Mouse (Mus musculus) liver, adult 2 months (tissue): ENCODE results near the gene Spaca4. TPM values are rescaled to one million over a fixed set of nuclear protein-coding genes. Genes with fewer than 3 reads are reported as not detected.

Source experiments
- DNase-seq: peaks from one replicate; pipeline ENCODE4 v3.0.0-alpha.2; 2011; ENCODE audit warnings: low read depth, low spot score; ENCODE audit errors: extremely low read depth
- H3K27ac ChIP-seq: fragments of 200-500 bp; replicated peaks from 2 replicates; pipeline ENCODE4 v1.5.1; 2012; ENCODE audit warnings: low read depth, mild to moderate bottlenecking, control low read depth, inconsistent platforms, low read length; ENCODE audit not compliant: insufficient read depth
- H3K27me3 ChIP-seq: fragments of 200-500 bp; 2 replicates; pipeline ENCODE4 v1.6.1; 2012; ENCODE audit warnings: mild to moderate bottlenecking, moderate library complexity, low read length, inconsistent platforms; ENCODE audit not compliant: control insufficient read depth, insufficient read depth
- H3K36me3 ChIP-seq: fragments of 200-500 bp; 2 replicates; pipeline ENCODE4 v1.6.1; 2012; ENCODE audit warnings: low read length, inconsistent platforms; ENCODE audit not compliant: control insufficient read depth, insufficient read depth
- H3K4me1 ChIP-seq: fragments of 200-500 bp; 2 replicates; pipeline ENCODE4 v1.6.1; 2011; ENCODE audit warnings: low read length; ENCODE audit not compliant: control insufficient read depth, insufficient read depth
- H3K4me3 ChIP-seq: fragments of 200-500 bp; 2 replicates; pipeline ENCODE4 v1.5.1; 2011; ENCODE audit warnings: low read depth, mild to moderate bottlenecking, control low read depth, low read length, moderate library complexity; ENCODE audit not compliant: insufficient read depth
- H3K79me2 ChIP-seq: fragments of 200-500 bp; 2 replicates; pipeline ENCODE4 v1.6.1; 2012; ENCODE audit warnings: inconsistent platforms, mild to moderate bottlenecking, low read length, moderate library complexity; ENCODE audit not compliant: control insufficient read depth, insufficient read depth
- H3K9ac ChIP-seq: fragments of 200-500 bp; 2 replicates; pipeline ENCODE4 v1.6.1; 2012; ENCODE audit warnings: low read depth, mild to moderate bottlenecking, control low read depth, inconsistent platforms, low read length
- CTCF ChIP-seq: fragments of 200-500 bp; IDR thresholded peaks from 2 replicates; pipeline ENCODE4 v1.5.1; 2011; ENCODE audit warnings: low read depth, low read length, control low read depth
- POLR2A ChIP-seq: fragments of 200-500 bp; IDR thresholded peaks from 2 replicates; pipeline ENCODE4 v1.6.1; 2011; ENCODE audit warnings: low read length, control low read depth; ENCODE audit not compliant: insufficient read depth; ENCODE audit errors: extremely low read depth
- WGBS: fragments of 180-500 bp; shearing (Covaris S2); methylation state at CpG from one replicate; pipeline ENCODE4 v1.1.7; 2018; 5-methylcytosine and 5-hydroxymethylcytosine counted together
- polyA plus RNA-seq: library from polyadenylated mRNA; depleted of rRNA; stranded (reverse); fragments of >200 nt; gene quantifications from 2 replicates; pipeline ENCODE4 v1.2.3, GENCODE M21; 2012
- total RNA-seq: library from RNA; depleted of rRNA; stranded (reverse); fragments of >200 nt; gene quantifications from 2 replicates; pipeline ENCODE4 v1.2.3, GENCODE M21; 2014

Gene Spaca4
- total and polyA plus RNA-seq, 2 experiments, result not detected

- Histone ChIP-seq H3K27ac (peak overlapping the region; percentile 98), H3K4me3 (peak overlapping the region; percentile 93), H3K27me3 (no peaks in the 10 kb centered on the region), H3K79me2 (peaks cover 5% of the 10 kb centered on the region; the same call in 1 of the 2 replicates), H3K36me3 (peaks cover 5% of the 10 kb centered on the region; the same call in 1 of the 2 replicates), H3K4me1 (peaks cover 37% of the 10 kb centered on the region), H3K9ac (peak overlapping the region; percentile 92)
- DNase-seq, result peak; percentile 96
- TF ChIP-seq CTCF (no peak), POLR2A (0 out of 2 replicates have a peak, but pooled peaks have one; percentile 11)
- WGBS, result 27% methylated on average over 6 of the region's 6 CpGs
Observed at GRCm38 (mm10) chr7:45713881-45714520, 11.6 kb downstream of the Spaca4 start.

GRCm38 (mm10) chr7:45713396-45713795 lies 12.2 kb downstream of the Spaca4 start:
- peak overlapping the region; percentile 75 for H3K9ac ChIP-seq

GRCm38 (mm10) chr7:45712022-45712757 lies 13.4 kb downstream of the Spaca4 start:
- peak overlapping the region; percentile 97 for H3K27ac ChIP-seq
- WGBS, result 57% methylated on average over 21 of the region's 21 CpGs
- peaks cover 11% of the 10 kb centered on the region for H3K36me3 ChIP-seq
- no peaks in the 10 kb centered on the region for H3K27me3 ChIP-seq
- H3K4me1 ChIP-seq, result peaks cover 43% of the 10 kb centered on the region
- peak; percentile 95 for DNase-seq
- H3K79me2 ChIP-seq, result no peaks in the 10 kb centered on the region; the same call in 1 of the 2 replicates
- no peak for TF ChIP-seq CTCF
- peak; percentile 59; the same call in 1 of the 2 replicates for TF ChIP-seq POLR2A
- peak overlapping the region; percentile 59 for H3K9ac ChIP-seq
- peak overlapping the region; percentile 31; the same call in 1 of the 2 replicates for H3K4me3 ChIP-seq

More at GRCm38 (mm10) chr7:45713396-45713795, 12.2 kb downstream of the Spaca4 start:
- Histone ChIP-seq H3K4me3 (peak overlapping the region; percentile 50), H3K79me2 (peaks cover 4% of the 10 kb centered on the region; the same call in 1 of the 2 replicates), H3K27me3 (no peaks in the 10 kb centered on the region), H3K36me3 (peaks cover 11% of the 10 kb centered on the region), H3K27ac (peak overlapping the region; percentile 97), H3K4me1 (peaks cover 40% of the 10 kb centered on the region)
- TF ChIP-seq POLR2A (no peak), CTCF (no peak)
- DNase-seq, result no peak
- 30% methylated on average over 16 of the region's 16 CpGs for WGBS

DNA sequence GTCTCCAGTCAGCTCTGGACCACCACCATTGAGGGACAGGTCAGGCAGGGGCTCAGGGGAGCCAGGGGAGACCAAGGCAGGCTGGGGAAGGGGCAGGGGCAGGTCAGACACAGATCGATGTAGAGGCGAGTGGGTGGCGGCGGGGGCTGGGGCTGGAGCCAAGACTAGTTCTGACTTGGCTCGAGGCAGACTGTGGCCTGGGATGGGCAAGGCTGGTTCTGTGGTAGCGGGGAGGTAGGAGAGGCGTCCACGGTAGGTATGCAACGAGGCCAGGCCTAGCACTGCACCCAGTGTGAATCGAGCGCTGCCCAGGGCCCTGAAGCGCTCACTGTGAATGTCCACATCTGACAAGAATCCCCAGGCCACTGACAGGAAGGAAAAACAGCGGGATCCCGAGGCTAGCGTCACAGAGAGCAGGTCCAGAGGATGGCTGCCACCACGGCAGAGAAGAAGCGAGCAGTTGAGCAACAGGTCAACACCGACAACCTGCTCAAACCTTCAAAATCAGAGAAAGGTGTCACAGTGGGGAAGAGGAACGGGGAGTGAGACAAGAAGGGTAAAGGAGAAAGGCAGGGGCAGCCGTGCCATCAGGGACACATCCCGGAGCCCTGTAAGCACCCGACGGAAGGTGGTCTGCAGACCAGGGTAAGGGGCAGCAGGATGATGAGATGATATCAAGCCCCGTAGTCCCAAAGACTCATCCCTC lies 14.1 kb downstream of the Spaca4 start:
- H3K27ac ChIP-seq, result peak overlapping the region; percentile 97

DNA sequence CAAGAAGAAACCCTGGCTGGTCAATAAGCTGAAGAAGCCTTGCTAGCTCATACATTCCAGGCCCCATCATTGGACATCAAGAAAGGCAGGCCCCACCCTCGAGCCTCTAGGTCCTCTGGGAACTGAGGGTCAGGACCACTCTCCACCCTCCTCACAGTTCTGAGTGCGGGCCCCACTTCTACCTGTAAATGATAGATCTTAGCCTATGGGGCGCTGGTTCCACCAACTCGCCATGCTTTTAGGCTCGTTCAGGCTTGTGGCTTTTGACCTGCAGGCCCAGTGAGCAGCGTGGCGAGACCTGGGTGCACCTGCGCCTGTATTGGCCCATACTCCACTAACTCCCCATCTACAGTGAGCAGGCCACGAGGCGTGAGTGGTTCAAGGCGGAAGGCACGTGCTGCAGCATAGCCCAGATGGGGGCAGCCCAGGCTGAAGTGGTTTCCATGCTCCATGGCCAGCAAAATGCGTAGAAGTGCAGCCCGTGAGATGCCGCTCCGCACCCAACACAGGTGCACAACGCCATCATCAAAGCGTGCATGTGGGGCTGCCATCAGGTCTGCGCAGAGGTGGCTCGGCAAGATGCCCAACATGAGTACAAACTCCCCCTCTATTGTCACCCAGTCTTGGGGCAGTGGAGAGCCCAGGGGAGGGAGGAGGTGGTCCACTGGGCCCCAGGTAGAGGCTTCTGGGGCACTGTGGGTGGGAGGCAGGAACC lies 15.0 kb downstream of the Spaca4 start:
- DNase-seq, result peak; percentile 61
- TF ChIP-seq CTCF, result peak; percentile 13; the same call in 1 of the 2 replicates
- peak; percentile 25; the same call in 1 of the 2 replicates for TF ChIP-seq POLR2A
- H3K4me3 ChIP-seq, result no peak overlapping the region
- no peaks in the 10 kb centered on the region; the same call in 1 of the 2 replicates for H3K79me2 ChIP-seq
- peak overlapping the region; percentile 16; the same call in 1 of the 2 replicates for H3K27ac ChIP-seq
- no peaks in the 10 kb centered on the region for H3K27me3 ChIP-seq
- H3K9ac ChIP-seq, result peak overlapping the region; percentile 0; the same call in 1 of the 2 replicates
- H3K4me1 ChIP-seq, result peaks cover 34% of the 10 kb centered on the region
- 44% methylated on average over 20 of the region's 20 CpGs for WGBS
- H3K36me3 ChIP-seq, result peaks cover 11% of the 10 kb centered on the region

More for the DNA sequence above, 14.1 kb downstream of the Spaca4 start:
- peak overlapping the region; percentile 31; the same call in 1 of the 2 replicates for H3K4me3 ChIP-seq
- peak overlapping the region; percentile 59 for H3K9ac ChIP-seq
- 40% methylated on average over 24 of the region's 24 CpGs for WGBS
- H3K4me1 ChIP-seq, result peaks cover 40% of the 10 kb centered on the region
- DNase-seq, result peak; percentile 42
- no peaks in the 10 kb centered on the region for H3K27me3 ChIP-seq
- no peak for TF ChIP-seq POLR2A
- H3K36me3 ChIP-seq, result peaks cover 11% of the 10 kb centered on the region
- no peaks in the 10 kb centered on the region; the same call in 1 of the 2 replicates for H3K79me2 ChIP-seq
